Mouse (Mus musculus) embryonic stem cell, embryonic (primary cell): ENCODE measurements around the gene BC052040.

Experiments used
- CTCF ChIA-PET, 4 experiments: fragments of 300-600 bp in 2 of 4; fragments of 350-600 bp in 2 of 4; sonication (Branson Sonifier 250); formaldehyde crosslinking; loops; one replicate each; lab custom pipeline; 2022; ENCODE audit warnings: inconsistent platforms in 2 of 4; lab: Charles Lee
- POLR2A ChIA-PET, 4 experiments: fragments of 300-600 bp in 2 of 4; fragments of 350-600 bp in 2 of 4; sonication (Branson Sonifier 250); formaldehyde crosslinking; loops; one replicate each; lab custom pipeline; 2022; ENCODE audit warnings: antibody characterized with exemption in 4 of 4, inconsistent platforms in 1 of 4; lab: Charles Lee

BC052040 gene

GRCm38 (mm10) chr2:115667516-115667915 lies 86.0 kb downstream of the BC052040 start:
- CTCF ChIA-PET = no interaction called here
- POLR2A ChIA-PET = interaction anchor here in 1 of 4 experiments (0.7 kb wide), 1 partner anchor 780 kb away, joined by 3 read pairs; no protein-coding TSS in a partner anchor

GRCm38 (mm10) chr2:115673054-115673660 lies 91.6 kb downstream of the BC052040 start:
- ChIA-PET POLR2A (no interaction called here), CTCF (no interaction called here)

GRCm38 (mm10) chr2:115678786-115679185 lies 97.3 kb downstream of the BC052040 start:
- POLR2A ChIA-PET = interaction anchor here in 2 of 4 experiments (0.6 to 1.2 kb wide), 7 partner anchors 9 to 1430 kb away, joined by 3 to 5 read pairs (median 4); no protein-coding TSS in a partner anchor
- CTCF ChIA-PET = interaction anchor here in 1 of 4 experiments (0.7 kb wide), 1 partner anchor 36 kb away, joined by 3 read pairs; no protein-coding TSS in a partner anchor

- POLR2A ChIA-PET = no interaction called here
- CTCF ChIA-PET = no interaction called here
Observed at GRCm38 (mm10) chr2:115685250-115685649, 103.7 kb downstream of the BC052040 start.

DNA sequence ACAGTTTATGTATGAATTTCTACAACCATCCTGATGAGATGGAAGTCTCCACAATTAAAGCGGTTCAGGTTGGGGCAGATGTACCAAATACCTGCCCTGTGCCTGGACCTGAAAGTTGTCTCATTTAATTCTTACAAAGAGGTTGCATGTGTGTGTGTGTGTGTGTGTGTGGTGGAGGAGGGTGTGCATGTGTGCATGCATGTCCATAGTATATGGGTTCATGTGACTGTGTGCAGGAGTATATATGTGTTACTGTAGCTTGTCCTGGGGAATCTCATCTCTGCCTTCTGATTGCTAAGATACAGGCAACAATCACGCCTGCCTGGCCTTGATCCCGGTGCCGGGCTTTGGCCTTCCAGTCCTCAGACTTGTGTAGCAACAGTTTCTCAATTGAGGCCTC lies 106.1 kb downstream of the BC052040 start:
- CTCF ChIA-PET = no interaction called here
- POLR2A ChIA-PET = interaction anchor here in 1 of 4 experiments (1.2 kb wide), 1 partner anchor 28 kb away, joined by 4 read pairs; no protein-coding TSS in a partner anchor

DNA sequence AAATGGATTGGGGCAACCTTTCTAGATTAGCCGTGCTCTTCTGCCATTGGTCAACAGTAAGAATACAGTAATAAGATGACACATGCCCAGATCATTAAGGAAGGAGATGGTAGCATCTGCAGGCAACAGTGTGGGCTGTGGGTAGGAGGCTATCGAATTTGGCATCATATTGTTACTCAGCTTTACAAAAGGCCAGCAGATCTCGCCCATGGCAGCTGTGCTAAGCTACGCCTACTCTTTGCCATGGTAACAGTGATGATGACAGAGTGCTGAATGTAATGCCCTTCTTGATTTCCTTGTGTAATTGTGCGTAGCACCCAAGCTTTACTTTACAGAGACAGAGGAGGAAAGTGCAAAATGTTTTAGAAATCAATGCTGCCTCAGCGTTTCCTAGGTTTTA lies 106.8 kb downstream of the BC052040 start:
- ChIA-PET CTCF (no interaction called here), POLR2A (interaction anchor here in 3 of 4 experiments (0.5 to 1.2 kb wide), 3 partner anchors 27 to 1240 kb away, joined by 3 to 4 read pairs (median 3); no protein-coding TSS in a partner anchor)

- CTCF ChIA-PET = interaction anchor here in 1 of 4 experiments (0.5 kb wide), 1 partner anchor 1160 kb away, joined by 8 read pairs; no protein-coding TSS in a partner anchor
- POLR2A ChIA-PET = interaction anchor here in 1 of 4 experiments (0.8 kb wide), 1 partner anchor 15 kb away, joined by 3 read pairs; no protein-coding TSS in a partner anchor
Observed at GRCm38 (mm10) chr2:115693841-115694240, 112.3 kb downstream of the BC052040 start.

GRCm38 (mm10) chr2:115694386-115694785 lies 112.9 kb downstream of the BC052040 start:
- CTCF ChIA-PET = no interaction called here
- POLR2A ChIA-PET = interaction anchor here in 1 of 4 experiments (0.8 kb wide), 1 partner anchor 16 kb away, joined by 3 read pairs; no protein-coding TSS in a partner anchor

GRCm38 (mm10) chr2:115699032-115699431 lies 117.5 kb downstream of the BC052040 start:
- CTCF ChIA-PET = no interaction called here
- POLR2A ChIA-PET = no interaction called here

- ChIA-PET POLR2A (interaction anchor here in 2 of 4 experiments (0.6 to 1.2 kb wide), 3 partner anchors 17 to 64 kb away, joined by 3 to 4 read pairs (median 4); no protein-coding TSS in a partner anchor), CTCF (no interaction called here)
Observed at GRCm38 (mm10) chr2:115702610-115703009, 121.1 kb downstream of the BC052040 start.

DNA sequence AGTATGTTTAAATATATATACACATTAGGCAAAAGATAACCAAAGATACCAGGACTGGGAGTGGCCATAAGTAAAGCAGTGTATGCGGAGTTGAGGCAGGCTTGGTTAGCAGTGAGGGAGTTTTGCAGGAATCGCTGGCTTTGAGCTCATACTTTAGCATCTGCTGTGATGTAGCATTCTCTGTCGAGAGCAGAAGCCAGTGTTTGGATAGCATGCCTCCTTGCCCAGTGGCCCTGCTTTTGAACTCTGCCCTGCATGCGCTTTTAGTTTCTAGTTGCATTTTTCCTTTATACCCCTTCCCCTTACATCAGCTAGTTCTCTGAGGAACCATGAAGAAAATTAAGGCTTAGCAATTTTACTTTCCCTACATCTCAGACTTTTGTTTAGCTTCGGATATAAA lies 136.0 kb downstream of the BC052040 start:
- CTCF ChIA-PET = no interaction called here
- POLR2A ChIA-PET = interaction anchor here in 1 of 4 experiments (0.7 to 1.2 kb wide), 3 partner anchors 9 to 247 kb away, joined by 3 to 9 read pairs (median 4); no protein-coding TSS in a partner anchor

GRCm38 (mm10) chr2:115717980-115718379 lies 136.5 kb downstream of the BC052040 start:
- ChIA-PET CTCF (no interaction called here), POLR2A (interaction anchor here in 1 of 4 experiments (0.7 kb wide), 2 partner anchors 60 to 246 kb away, joined by 3 to 4 read pairs; no protein-coding TSS in a partner anchor)

DNA sequence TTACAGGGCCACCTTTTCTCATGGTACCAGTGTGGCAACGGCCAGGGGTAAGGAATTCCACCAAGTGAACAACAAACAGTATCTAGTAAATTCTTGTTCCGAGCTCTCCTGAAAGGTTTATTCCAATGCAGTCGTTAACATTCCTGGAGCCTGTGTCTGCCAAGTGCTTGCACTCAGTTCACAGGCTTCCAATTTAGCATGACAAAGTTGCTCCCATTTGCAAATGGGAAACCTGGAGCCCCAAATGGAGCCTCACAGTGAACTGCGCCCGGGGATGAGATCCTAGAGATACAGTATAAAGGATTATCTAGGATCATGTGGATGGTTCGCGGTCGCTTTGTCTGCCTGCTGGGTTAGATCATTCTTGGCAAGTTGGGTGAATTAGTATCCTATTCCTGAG lies 141.9 kb downstream of the BC052040 start:
- POLR2A ChIA-PET = interaction anchor here in 3 of 4 experiments (0.6 to 1.9 kb wide), 14 partner anchors 8 to 297 kb away, joined by 3 to 7 read pairs (median 4); no protein-coding TSS in a partner anchor
- CTCF ChIA-PET = interaction anchor here in 1 of 4 experiments (0.5 kb wide), 1 partner anchor 348 kb away, joined by 3 read pairs; no protein-coding TSS in a partner anchor

DNA sequence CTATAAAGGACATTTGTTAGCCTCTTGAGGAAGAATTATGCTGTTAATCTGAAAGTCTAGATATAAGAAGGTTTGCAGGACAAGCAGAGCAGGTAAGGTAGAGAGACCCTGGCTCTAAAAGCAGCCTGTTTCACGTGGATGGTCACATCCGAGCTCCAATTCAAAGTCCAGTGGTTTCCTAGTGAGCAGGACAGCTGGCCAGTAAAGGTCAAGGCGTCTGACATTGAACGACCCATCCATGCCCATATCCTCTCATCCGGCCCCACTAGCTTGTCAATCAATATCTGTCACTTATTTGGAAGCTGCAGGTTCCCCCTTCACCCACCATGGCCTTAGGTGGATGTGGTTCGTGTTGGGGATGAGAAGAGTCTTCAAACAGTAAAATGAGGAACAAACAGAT lies 142.7 kb downstream of the BC052040 start:
- ChIA-PET POLR2A (interaction anchor here in 2 of 4 experiments (0.8 to 1.9 kb wide), 12 partner anchors 8 to 296 kb away, joined by 3 to 7 read pairs (median 3); no protein-coding TSS in a partner anchor), CTCF (interaction anchor here in 1 of 4 experiments (0.6 kb wide), 1 partner anchor 1752 kb away, joined by 3 read pairs; no protein-coding TSS in a partner anchor)

GRCm38 (mm10) chr2:115724726-115725125 lies 143.2 kb downstream of the BC052040 start:
- ChIA-PET CTCF (interaction anchor here in 1 of 4 experiments (0.6 kb wide), 1 partner anchor 1752 kb away, joined by 3 read pairs; no protein-coding TSS in a partner anchor), POLR2A (interaction anchor here in 2 of 4 experiments (0.8 to 1.9 kb wide), 7 partner anchors 8 to 296 kb away, joined by 3 to 5 read pairs (median 3); no protein-coding TSS in a partner anchor)

DNA sequence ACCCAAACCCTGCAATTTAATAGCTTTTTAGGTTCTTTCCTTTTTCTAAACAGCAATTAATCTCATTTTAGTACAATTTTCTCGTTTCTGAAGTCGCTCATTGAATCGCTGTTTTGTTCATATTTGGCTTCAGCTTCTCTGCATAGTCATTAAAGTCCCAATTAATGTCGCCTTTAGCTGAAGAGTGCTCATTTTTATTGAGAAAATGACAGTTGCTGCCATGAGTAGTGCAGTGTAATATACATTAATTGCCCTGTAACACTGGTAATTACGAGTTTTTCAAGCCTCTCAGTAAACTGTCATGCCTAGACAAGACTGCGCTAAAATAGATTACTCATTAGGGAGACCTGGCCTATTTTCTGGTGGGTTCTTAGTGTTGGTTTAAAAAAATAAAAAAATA lies 144.0 kb downstream of the BC052040 start:
- CTCF ChIA-PET = no interaction called here
- POLR2A ChIA-PET = interaction anchor here in 3 of 4 experiments (0.6 to 1.8 kb wide), 5 partner anchors 9 to 329 kb away, joined by 3 to 5 read pairs (median 3); no protein-coding TSS in a partner anchor

DNA sequence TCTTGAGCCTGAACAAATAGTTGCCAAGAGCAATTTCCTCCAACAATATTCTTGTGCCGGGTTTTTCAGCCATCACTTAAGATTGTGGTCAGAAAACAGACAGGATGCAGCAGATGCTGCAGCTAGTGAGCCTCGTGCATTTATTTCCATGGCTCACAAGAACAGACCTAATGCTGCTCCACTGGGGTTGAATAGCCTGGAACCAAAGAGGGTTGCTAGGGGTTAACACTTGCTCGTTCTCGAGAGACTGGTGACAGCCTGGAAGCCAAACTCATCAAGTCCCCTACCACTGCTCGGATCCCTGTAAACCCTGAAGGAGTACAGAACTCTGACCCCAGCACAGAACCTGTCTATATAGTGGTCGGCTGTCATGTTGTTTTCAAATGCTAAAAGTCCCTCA lies 144.4 kb downstream of the BC052040 start:
- CTCF ChIA-PET = interaction anchor here in 1 of 4 experiments (0.6 kb wide), 1 partner anchor 873 kb away, joined by 3 read pairs; no protein-coding TSS in a partner anchor
- POLR2A ChIA-PET = interaction anchor here in 3 of 4 experiments (0.6 to 1.8 kb wide), 5 partner anchors 10 to 329 kb away, joined by 3 to 5 read pairs (median 3); no protein-coding TSS in a partner anchor

DNA sequence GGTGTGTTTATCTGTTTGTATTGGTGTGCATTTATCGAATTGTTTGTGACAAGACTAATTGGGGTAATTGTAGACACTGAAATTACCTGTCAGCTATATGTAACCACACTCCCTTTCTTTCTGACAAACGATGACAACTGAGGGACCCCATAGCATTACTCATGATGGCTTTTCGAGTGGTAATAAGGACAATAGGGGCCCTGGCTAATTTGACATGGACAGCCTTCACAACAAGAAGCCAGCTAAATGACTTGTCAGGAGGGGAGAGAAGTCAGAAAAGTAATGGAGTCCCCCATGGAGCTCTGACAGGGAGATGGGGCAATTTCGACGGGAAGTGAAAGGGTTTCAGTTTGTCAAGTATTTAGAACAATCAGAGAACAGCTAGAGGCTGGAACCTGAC lies 145.3 kb downstream of the BC052040 start:
- ChIA-PET POLR2A (interaction anchor here in 2 of 4 experiments (0.7 to 1.6 kb wide), 4 partner anchors 12 to 22 kb away, joined by 3 read pairs; no protein-coding TSS in a partner anchor), CTCF (interaction anchor here in 1 of 4 experiments (0.6 kb wide), 1 partner anchor 873 kb away, joined by 3 read pairs; no protein-coding TSS in a partner anchor)

DNA sequence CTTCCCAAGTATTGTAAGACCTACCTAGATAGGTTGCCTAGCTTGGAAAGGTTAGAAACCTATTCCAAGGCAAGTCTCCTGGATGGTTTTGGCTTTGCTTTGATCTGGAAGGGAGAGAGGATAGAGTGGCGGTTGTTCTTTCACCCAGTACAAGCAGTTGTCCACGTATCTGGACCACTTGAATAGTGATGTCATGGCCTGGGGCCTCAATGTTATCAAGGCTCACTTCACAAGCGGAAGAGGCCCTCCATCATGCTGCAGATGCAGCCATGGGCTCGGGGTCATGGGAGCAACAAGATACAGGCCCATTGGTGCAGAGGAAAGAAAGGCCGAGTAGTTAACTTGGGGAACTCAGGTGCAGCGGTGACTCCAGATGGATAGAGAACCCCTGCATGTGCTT lies 147.1 kb downstream of the BC052040 start:
- ChIA-PET CTCF (no interaction called here), POLR2A (no interaction called here)
